Mouse (Mus musculus) C2C12 (cell line): ENCODE measurements around the gene Sugp1. TPM values are rescaled to one million over a fixed set of nuclear protein-coding genes. Genes with fewer than 3 reads are reported as not detected.

Experiments used
- H3K27me3 ChIP-seq: one replicate; pipeline ENCODE4 v1.6.1; 2011; ENCODE audit not compliant: control insufficient read depth, insufficient read depth, insufficient read length
- H3K36me3 ChIP-seq: one replicate; pipeline ENCODE4 v1.6.1; 2011; ENCODE audit not compliant: control insufficient read depth, insufficient read depth
- H3K4me3 ChIP-seq: one replicate; pipeline ENCODE4 v1.5.1; 2011; ENCODE audit warnings: mild to moderate bottlenecking, control low read depth; ENCODE audit not compliant: poor library complexity, insufficient read depth, severe bottlenecking
- H3K79me2 ChIP-seq: one replicate; pipeline ENCODE4 v1.6.1; 2011; ENCODE audit not compliant: control insufficient read depth, insufficient read depth
- H3K79me3 ChIP-seq: one replicate; pipeline ENCODE4 v1.6.1; 2011; ENCODE audit warnings: low read depth, control low read depth
- H3ac ChIP-seq: one replicate; pipeline ENCODE3; 2011; ENCODE audit warnings: low read depth; ENCODE audit not compliant: control insufficient read depth, insufficient read length
- CEBPB ChIP-seq: IDR thresholded peaks from one replicate; pipeline ENCODE4 v1.6.1; 2011; ENCODE audit warnings: low read depth, mild to moderate bottlenecking, control low read depth, moderate library complexity
- CTCF ChIP-seq: IDR thresholded peaks from one replicate; pipeline ENCODE4 v1.5.1; 2011; ENCODE audit not compliant: control insufficient read depth, insufficient read depth, insufficient read length
- FOSL1 ChIP-seq: IDR thresholded peaks from one replicate; pipeline ENCODE4 v1.8.0; 2011; ENCODE audit warnings: mild to moderate bottlenecking, low read length; ENCODE audit not compliant: poor library complexity, insufficient read depth, severe bottlenecking
- MAX ChIP-seq: IDR thresholded peaks from one replicate; pipeline ENCODE4 v1.6.1; 2011; ENCODE audit warnings: mild to moderate bottlenecking, control low read depth
- MYOD1 ChIP-seq: IDR thresholded peaks from one replicate; pipeline ENCODE4 v1.6.1; 2011; ENCODE audit warnings: low read depth; ENCODE audit not compliant: control insufficient read depth, insufficient read length
- MYOG ChIP-seq: IDR thresholded peaks from one replicate; pipeline ENCODE4 v1.6.1; 2011; ENCODE audit not compliant: control insufficient read depth, insufficient read length; ENCODE audit errors: extremely low read depth
- USF1 ChIP-seq: IDR thresholded peaks from one replicate; pipeline ENCODE4 v1.6.1; 2011; ENCODE audit warnings: low read depth, mild to moderate bottlenecking, control low read depth, moderate library complexity
- microRNA-seq: library from miRNA; unstranded; fragments of <30 nt; microRNA quantifications from one replicate; pipeline ENCODE4, GENCODE M21; 2019; ENCODE audit warnings: borderline microRNAs expressed
- polyA plus RNA-seq: library from polyadenylated mRNA; unstranded; fragments of >200 nt; fragmentation: generic; extraction: Trizol; gene quantifications from one replicate; pipeline ENCODE4 v1.2.1, GENCODE M21; 2012; ENCODE audit warnings: missing spikeins

Gene Sugp1
- polyA plus RNA-seq, 1 experiment: 28.2 TPM

DNA sequence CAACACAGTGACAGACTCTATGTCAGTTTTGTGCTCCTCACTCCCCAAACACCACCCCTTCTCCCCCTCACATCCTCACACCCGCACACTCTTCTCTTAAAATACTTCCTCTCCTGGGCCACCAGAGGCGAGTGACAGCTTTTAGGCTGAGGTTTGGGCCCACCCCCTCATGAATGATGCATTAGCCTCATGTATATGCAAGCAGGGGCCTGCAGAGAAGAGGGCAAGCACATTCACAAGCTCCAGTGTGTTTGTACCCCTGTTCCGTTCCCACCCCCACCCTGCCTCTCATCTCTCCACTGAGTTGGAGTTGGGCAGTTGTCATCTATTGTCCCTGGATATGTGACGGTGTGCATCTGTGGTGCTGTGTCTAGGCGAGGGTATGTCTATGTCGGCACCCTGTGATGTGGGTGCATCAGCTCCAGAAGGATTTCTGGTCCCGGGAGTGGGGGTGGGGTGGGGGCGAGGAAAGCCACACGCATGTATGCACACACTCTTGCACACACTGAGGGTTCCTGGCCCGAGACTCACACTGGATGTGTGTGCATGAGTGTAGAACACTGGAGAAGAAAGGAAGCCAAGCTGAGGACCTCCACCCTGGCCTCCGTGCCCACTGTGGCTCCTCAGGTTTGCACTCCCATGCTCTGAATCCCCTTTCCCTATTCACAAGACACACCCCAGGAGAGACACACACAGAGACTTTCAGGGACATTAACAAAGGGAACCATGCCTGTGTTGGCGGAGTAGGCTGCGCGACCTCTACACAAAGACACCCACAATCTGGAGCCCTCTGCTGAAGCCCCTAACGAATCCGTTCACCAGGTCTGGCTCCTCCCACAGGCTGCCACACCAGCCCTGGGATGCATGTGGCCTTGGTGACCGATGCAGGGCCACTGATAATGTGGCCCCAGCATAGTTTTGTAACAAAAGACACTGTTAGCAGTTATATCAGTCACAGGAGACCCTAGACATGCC lies 76.4 kb downstream of the Sugp1 start:
- no peaks in the 10 kb centered on the region for H3K79me3 ChIP-seq
- no peak overlapping the region for H3ac ChIP-seq
- H3K27me3 ChIP-seq: peaks cover 43% of the 10 kb centered on the region
- no peaks in the 10 kb centered on the region for H3K79me2 ChIP-seq
- H3K4me3 ChIP-seq: no peak overlapping the region
- TF ChIP-seq FOSL1: no peak
- TF ChIP-seq CEBPB: no peak
- no peak for TF ChIP-seq MYOG
- no peak for TF ChIP-seq USF1
- TF ChIP-seq CTCF: no peak
- no peak for TF ChIP-seq MYOD1
- no peak for TF ChIP-seq MAX
- no peaks in the 10 kb centered on the region for H3K36me3 ChIP-seq

DNA sequence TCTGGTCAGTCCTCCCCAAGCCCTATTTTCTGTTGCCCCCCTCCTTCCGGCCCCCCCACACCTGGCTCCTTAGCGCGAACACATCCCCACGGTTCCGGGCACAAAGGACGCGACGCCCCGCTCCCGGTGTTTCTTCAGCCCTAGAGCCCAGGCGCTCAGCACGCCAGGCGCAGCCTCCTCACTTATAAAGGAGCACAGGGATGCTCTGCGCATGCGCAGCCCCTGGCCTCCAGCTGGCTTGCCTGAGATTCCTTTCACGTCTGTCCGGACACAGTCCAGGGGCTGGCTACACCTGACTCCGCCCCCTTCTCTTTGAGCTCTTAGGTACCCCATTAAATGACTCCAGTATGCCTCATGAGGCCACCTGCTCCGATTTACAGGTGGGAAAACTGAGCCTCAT lies 78.1 kb downstream of the Sugp1 start, which contains the start of gene Ncan:
Gene Ncan (minus strand): TSS at position 207 of the 400 bp plus-strand sequence.
- Histone ChIP-seq H3ac (no peak within 1 kb of the TSS), H3K79me2 (no peaks in the 10 kb centered on the region), H3K4me3 (no peak within 1 kb of the TSS), H3K36me3 (no peaks in the 10 kb centered on the region), H3K79me3 (no peaks in the 10 kb centered on the region), H3K27me3 (peaks cover 44% of the 10 kb centered on the region)
- TF ChIP-seq CEBPB (no peak), FOSL1 (no peak), CTCF (no peak), MYOD1 (no peak), MYOG (no peak), USF1 (no peak), MAX (no peak)

Small RNA genes within 50 kb of the gene (microRNA-seq; reads per million reads assigned to microRNA genes)
- not detected for gene Mir7066

Other genes with a start within 250 kb of the Sugp1 start
- gene Gmip, start 234.1 kb upstream of the Sugp1 start, polyA plus RNA-seq: 6.8 TPM
- gene Lpar2, start 220.4 kb upstream of the Sugp1 start, polyA plus RNA-seq: 1.5 TPM
- 1.6 TPM for gene Pbx4, start 210.3 kb upstream of the Sugp1 start, polyA plus RNA-seq
- gene Cilp2, start 155.1 kb upstream of the Sugp1 start, polyA plus RNA-seq: 0.02 TPM
- 0.57 TPM for gene Tssk6, start 140.6 kb upstream of the Sugp1 start, polyA plus RNA-seq
- gene Ndufa13, start 140.3 kb upstream of the Sugp1 start, polyA plus RNA-seq: 135 TPM
- gene Yjefn3, start 140.1 kb upstream of the Sugp1 start, polyA plus RNA-seq: 2.6 TPM
- 59.3 TPM for gene Gatad2a, start 46.4 kb upstream of the Sugp1 start, polyA plus RNA-seq
- gene Mau2, start 79 bp upstream of the Sugp1 start, polyA plus RNA-seq: 24.0 TPM
- gene Tm6sf2, start 30.1 kb downstream of the Sugp1 start, polyA plus RNA-seq: 0.57 TPM
- gene Hapln4, start 40.6 kb downstream of the Sugp1 start, polyA plus RNA-seq: 1.0 TPM
- gene Ncan, start 78.1 kb downstream of the Sugp1 start, polyA plus RNA-seq: not detected
- 37.3 TPM for gene Nr2c2ap, start 88.5 kb downstream of the Sugp1 start, polyA plus RNA-seq
- 7.9 TPM for gene Rfxank, start 96.3 kb downstream of the Sugp1 start, polyA plus RNA-seq
- 49.8 TPM for gene Borcs8, start 96.7 kb downstream of the Sugp1 start, polyA plus RNA-seq
- gene Mef2b, start 96.9 kb downstream of the Sugp1 start, polyA plus RNA-seq: 0.05 TPM
- 57.8 TPM for gene Tmem161a, start 129.5 kb downstream of the Sugp1 start, polyA plus RNA-seq
- gene Slc25a42, start 169.5 kb downstream of the Sugp1 start, polyA plus RNA-seq: 0.61 TPM
- 7.8 TPM for gene Sugp2, start 191.4 kb downstream of the Sugp1 start, polyA plus RNA-seq
- 48.5 TPM for gene Armc6, start 191.7 kb downstream of the Sugp1 start, polyA plus RNA-seq
- gene Homer3, start 240.0 kb downstream of the Sugp1 start, polyA plus RNA-seq: 66.5 TPM